Mouse (Mus musculus): ENCODE results near the gene Negr1. TPM values are rescaled to one million over a fixed set of nuclear protein-coding genes. Genes with fewer than 3 reads are reported as not detected.

The Negr1 gene
- polyA plus RNA-seq, 1 experiment from 2014 or later = 79.2 TPM

DNA sequence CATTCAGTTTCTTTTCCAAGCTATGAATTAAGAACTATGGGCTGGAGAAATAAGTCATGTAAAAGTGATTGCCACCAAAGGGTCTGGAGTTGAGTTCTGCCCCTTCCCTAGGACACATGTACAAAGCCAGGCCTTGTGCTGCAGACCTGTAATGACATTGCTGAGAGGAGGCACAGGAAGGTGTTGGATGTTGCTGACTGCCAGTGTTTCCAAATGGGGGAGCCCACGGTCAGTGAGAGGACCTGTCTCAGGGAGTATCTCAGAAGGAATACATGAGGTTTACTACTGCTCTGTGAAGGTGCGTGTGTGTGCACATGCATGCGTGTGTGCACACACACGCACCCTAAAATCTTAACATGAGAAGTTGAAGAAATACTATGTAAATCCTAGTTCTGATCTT lies 393.5 kb downstream of the Negr1 start:
- no peak for ATAC-seq
- Histone ChIP-seq H3K27me3 (ENCODE audit: control insufficient read depth, insufficient read depth, low read depth, low read length) (no peaks in the 10 kb centered on the region), H3K36me3 (ENCODE audit: control insufficient read depth, insufficient read depth, low read length) (no peaks in the 10 kb centered on the region), H3K27ac (ENCODE audit: low read length) (no peak overlapping the region; the same call in 1 of the 2 replicates), H3K4me3 (ENCODE audit: low read depth, low read length) (no peak overlapping the region), H3K9ac (ENCODE audit: low read depth, low read length) (no peak overlapping the region), H3K4me1 (ENCODE audit: control insufficient read depth, insufficient read depth, low read length) (peaks cover 10% of the 10 kb centered on the region), H3K9me3 (replicated peaks; ENCODE audit: control insufficient read depth, low read length, poor library complexity, severe bottlenecking) (no peaks in the 10 kb centered on the region), H3K4me2 (ENCODE audit: low read length) (no peak overlapping the region)
- 93% methylated on average over 4 of the region's 4 CpGs for WGBS

DNA sequence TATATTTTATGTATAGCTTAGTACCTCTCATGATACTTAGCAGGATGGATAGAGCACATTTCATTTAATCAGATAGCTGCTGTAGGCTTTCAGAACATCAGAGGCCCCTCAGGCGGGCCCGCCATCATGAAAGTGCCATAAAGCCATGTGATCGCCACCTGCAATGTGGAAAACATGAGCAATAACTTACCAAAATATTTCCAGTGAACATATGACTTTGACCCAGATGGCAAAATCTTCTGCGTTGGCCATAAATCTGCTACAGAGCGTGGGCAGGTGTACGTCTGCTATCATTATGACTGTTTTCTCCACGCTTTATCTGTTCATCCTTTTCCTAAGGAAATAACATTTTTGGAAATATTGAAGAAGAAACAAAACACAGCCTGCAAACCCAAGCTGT lies 397.0 kb downstream of the Negr1 start:
- Histone ChIP-seq H3K4me3 (ENCODE audit: low read depth, low read length) (no peak overlapping the region), H3K27me3 (ENCODE audit: control insufficient read depth, insufficient read depth, low read depth, low read length) (no peaks in the 10 kb centered on the region), H3K9ac (ENCODE audit: low read depth, low read length) (no peak overlapping the region), H3K27ac (ENCODE audit: low read length) (no peak overlapping the region), H3K4me1 (ENCODE audit: control insufficient read depth, insufficient read depth, low read length) (peaks cover 10% of the 10 kb centered on the region; the same call in 1 of the 2 replicates), H3K9me3 (replicated peaks; ENCODE audit: control insufficient read depth, low read length, poor library complexity, severe bottlenecking) (no peaks in the 10 kb centered on the region), H3K4me2 (ENCODE audit: low read length) (no peak overlapping the region), H3K36me3 (ENCODE audit: control insufficient read depth, insufficient read depth, low read length) (no peaks in the 10 kb centered on the region)
- no peak for ATAC-seq
- 96% methylated on average over 7 of the region's 7 CpGs for WGBS

DNA sequence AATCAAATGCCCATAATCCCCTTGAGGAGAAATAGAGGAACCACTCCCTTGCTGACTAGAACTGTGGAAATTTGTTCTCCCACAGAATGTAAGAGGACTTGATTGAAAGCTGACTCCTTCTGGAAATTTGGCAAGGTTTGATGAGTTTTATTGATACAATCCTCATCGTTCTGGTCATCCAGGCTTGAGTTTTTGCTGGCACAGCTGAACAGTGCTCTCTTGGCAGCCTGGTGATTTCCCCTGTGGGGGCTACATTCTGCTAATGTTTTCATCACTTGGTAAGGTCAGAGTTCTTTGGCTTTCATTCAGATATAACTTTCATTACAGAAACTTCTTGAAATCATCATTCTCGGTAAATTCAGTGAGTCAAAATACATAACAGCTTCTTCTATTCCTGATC lies 407.2 kb downstream of the Negr1 start:
- H3K27me3 ChIP-seq (ENCODE audit: control insufficient read depth, insufficient read depth, low read depth, low read length) = no peaks in the 10 kb centered on the region
- WGBS = 86% methylated on average over 2 of the region's 2 CpGs

DNA sequence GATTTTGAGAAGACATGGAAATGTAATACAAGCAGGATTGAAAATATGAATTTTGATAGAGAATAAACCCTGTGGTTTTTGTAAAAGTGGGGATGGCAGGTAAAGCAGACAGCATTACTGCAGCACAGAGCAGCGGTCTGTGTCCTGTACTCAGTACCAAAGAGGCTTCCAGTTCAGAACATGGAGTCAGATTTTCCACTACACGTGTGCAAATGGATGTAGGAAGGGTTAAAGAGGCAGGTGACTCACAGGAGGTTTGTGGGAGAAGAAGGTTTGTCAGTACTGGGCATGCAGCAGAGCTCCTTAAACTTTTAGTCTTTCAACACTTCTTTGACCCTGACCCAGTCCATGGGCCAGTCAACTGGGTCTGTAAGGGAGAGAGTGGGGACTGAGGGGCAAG lies 409.5 kb downstream of the Negr1 start:
- ATAC-seq = no peak
- Histone ChIP-seq H3K27me3 (ENCODE audit: control insufficient read depth, insufficient read depth, low read depth, low read length) (no peaks in the 10 kb centered on the region), H3K9me3 (replicated peaks; ENCODE audit: control insufficient read depth, low read length, poor library complexity, severe bottlenecking) (no peaks in the 10 kb centered on the region), H3K9ac (ENCODE audit: low read depth, low read length) (no peak overlapping the region), H3K36me3 (ENCODE audit: control insufficient read depth, insufficient read depth, low read length) (no peaks in the 10 kb centered on the region), H3K4me2 (ENCODE audit: low read length) (no peak overlapping the region), H3K27ac (ENCODE audit: low read length) (no peak overlapping the region), H3K4me1 (ENCODE audit: control insufficient read depth, insufficient read depth, low read length) (no peaks in the 10 kb centered on the region), H3K4me3 (ENCODE audit: low read depth, low read length) (no peak overlapping the region)
- 77% methylated on average over 2 of the region's 2 CpGs for WGBS

More for the DNA sequence above, 407.2 kb downstream of the Negr1 start:
- ATAC-seq = no peak
- Histone ChIP-seq H3K4me1 (ENCODE audit: control insufficient read depth, insufficient read depth, low read length) (no peaks in the 10 kb centered on the region), H3K4me2 (ENCODE audit: low read length) (no peak overlapping the region), H3K36me3 (ENCODE audit: control insufficient read depth, insufficient read depth, low read length) (no peaks in the 10 kb centered on the region), H3K27ac (ENCODE audit: low read length) (no peak overlapping the region), H3K4me3 (ENCODE audit: low read depth, low read length) (no peak overlapping the region), H3K9me3 (replicated peaks; ENCODE audit: control insufficient read depth, low read length, poor library complexity, severe bottlenecking) (no peaks in the 10 kb centered on the region), H3K9ac (ENCODE audit: low read depth, low read length) (no peak overlapping the region)

DNA sequence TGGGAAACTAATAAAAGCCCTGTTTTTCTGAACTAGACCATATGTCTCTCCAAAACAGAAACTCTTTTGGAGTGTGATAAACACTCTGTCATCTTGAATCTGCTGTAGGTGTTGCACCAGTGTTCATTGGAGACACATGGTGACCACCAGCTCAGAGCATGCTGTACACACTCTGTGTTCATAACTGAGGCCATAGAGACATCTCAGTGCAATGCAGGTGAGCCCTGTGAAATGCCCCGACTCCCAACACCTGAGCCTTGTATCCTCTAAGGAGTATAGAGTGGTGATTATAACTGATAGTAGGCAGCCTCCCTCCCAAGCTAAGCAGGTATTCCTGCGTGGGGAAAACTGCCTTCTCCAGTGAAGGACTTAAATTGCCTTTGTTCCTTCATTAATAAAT lies 415.2 kb downstream of the Negr1 start:
- H3K4me3 ChIP-seq (ENCODE audit: low read depth, low read length) = no peak overlapping the region
- no peak overlapping the region for H3K9ac ChIP-seq (ENCODE audit: low read depth, low read length)
- H3K36me3 ChIP-seq (ENCODE audit: control insufficient read depth, insufficient read depth, low read length) = no peaks in the 10 kb centered on the region
- no peaks in the 10 kb centered on the region for H3K9me3 ChIP-seq (replicated peaks; ENCODE audit: control insufficient read depth, low read length, poor library complexity, severe bottlenecking)
- H3K27me3 ChIP-seq (ENCODE audit: control insufficient read depth, insufficient read depth, low read depth, low read length) = no peaks in the 10 kb centered on the region
- 70% methylated on average over 2 of the region's 2 CpGs for WGBS
- no peak overlapping the region for H3K27ac ChIP-seq (ENCODE audit: low read length)
- H3K4me2 ChIP-seq (ENCODE audit: low read length) = no peak overlapping the region
- ATAC-seq = no peak
- 0 out of 2 replicates have a peak, but pooled peaks cover 5% of the 10 kb centered on the region for H3K4me1 ChIP-seq (ENCODE audit: control insufficient read depth, insufficient read depth, low read length)

DNA sequence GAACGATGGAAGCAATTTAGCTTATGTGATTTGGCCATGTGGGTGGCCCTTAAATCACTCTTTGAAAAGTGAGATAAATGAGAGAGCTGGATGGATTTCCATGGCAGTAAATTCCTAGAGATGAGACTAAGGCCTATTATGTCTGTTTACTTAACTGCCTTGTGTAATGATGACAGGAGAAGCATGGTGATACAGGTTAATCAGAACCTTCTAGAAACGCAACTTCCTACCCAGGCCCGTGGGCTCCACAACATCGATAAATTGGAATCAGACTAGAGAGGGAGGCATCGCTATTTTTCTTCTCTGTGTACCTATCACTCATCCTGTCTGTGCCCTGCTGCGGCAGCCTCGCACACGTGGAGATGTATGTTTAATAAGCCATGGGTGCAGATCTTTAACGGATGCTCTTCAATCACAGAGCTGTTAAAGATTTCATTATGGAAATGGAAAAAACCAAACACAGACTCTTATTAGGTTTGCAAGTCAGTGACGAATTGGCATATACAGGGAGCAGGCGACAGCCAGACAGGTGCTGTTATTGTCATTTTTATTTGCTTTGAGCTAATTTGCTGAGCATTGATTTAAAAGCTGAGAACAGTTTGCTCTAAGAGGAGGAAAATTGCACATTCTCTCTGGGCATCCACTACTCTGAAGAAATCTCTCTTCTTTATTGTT lies 418.6 kb downstream of the Negr1 start:
- ATAC-seq = no peak
- no peak overlapping the region for H3K27ac ChIP-seq (ENCODE audit: low read length)
- WGBS = 69% methylated on average over 11 of the region's 11 CpGs

DNA sequence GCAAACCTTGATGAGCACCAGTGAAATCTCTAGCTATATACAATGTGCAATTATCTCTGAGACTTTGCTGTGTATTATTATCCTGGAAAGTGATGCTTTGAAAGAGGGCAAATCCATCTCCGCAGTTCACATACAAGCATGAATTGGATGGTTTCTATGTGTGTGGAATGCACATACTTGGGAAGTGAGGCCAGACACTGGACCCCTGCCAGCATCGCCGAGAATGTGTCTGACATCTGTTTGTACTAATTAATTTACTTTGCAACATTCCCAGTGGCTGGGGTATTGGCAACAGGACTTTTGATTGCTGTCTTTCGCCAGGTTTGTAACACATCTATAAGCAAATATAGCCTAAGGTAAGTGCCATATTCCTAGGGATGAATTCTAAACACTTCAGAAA lies 420.5 kb downstream of the Negr1 start:
- Histone ChIP-seq H3K9ac (ENCODE audit: low read depth, low read length) (no peak overlapping the region), H3K9me3 (replicated peaks; ENCODE audit: control insufficient read depth, low read length, poor library complexity, severe bottlenecking) (no peaks in the 10 kb centered on the region), H3K4me2 (ENCODE audit: low read length) (no peak overlapping the region), H3K4me1 (ENCODE audit: control insufficient read depth, insufficient read depth, low read length) (0 out of 2 replicates have a peak, but pooled peaks cover 8% of the 10 kb centered on the region), H3K27ac (ENCODE audit: low read length) (no peak overlapping the region), H3K36me3 (ENCODE audit: control insufficient read depth, insufficient read depth, low read length) (no peaks in the 10 kb centered on the region), H3K4me3 (ENCODE audit: low read depth, low read length) (no peak overlapping the region), H3K27me3 (ENCODE audit: control insufficient read depth, insufficient read depth, low read depth, low read length) (no peaks in the 10 kb centered on the region)
- ATAC-seq = no peak
- 33% methylated on average over 4 of the region's 4 CpGs for WGBS

More for the DNA sequence above, 418.6 kb downstream of the Negr1 start:
- Histone ChIP-seq H3K27me3 (ENCODE audit: control insufficient read depth, insufficient read depth, low read depth, low read length) (no peaks in the 10 kb centered on the region), H3K36me3 (ENCODE audit: control insufficient read depth, insufficient read depth, low read length) (no peaks in the 10 kb centered on the region), H3K9me3 (replicated peaks; ENCODE audit: control insufficient read depth, low read length, poor library complexity, severe bottlenecking) (no peaks in the 10 kb centered on the region), H3K9ac (ENCODE audit: low read depth, low read length) (no peak overlapping the region), H3K4me3 (ENCODE audit: low read depth, low read length) (no peak overlapping the region), H3K4me1 (ENCODE audit: control insufficient read depth, insufficient read depth, low read length) (0 out of 2 replicates have a peak, but pooled peaks cover 8% of the 10 kb centered on the region), H3K4me2 (ENCODE audit: low read length) (no peak overlapping the region)

DNA sequence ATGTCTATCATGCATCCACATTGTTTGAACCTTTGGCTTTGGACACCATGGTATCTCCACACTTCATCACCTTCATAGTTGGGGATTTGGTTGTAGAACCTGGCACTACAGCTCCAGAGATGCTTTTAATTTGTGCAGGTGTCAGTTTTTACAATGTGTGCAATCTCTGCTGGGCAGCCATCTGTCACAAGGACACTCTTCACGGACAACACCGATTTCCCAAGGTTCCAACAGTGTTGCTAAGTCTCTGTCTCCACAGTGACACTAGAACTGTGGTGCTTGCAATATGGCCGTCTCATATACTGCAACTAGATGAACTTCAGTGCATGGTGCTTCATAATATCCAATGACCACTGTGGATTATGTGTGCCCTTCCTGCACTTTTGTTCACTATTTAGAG lies 425.5 kb downstream of the Negr1 start:
- H3K4me3 ChIP-seq (ENCODE audit: low read depth, low read length) = no peak overlapping the region
- H3K4me1 ChIP-seq (ENCODE audit: control insufficient read depth, insufficient read depth, low read length) = 0 out of 2 replicates have a peak, but pooled peaks cover 1% of the 10 kb centered on the region
- no peaks in the 10 kb centered on the region for H3K9me3 ChIP-seq (replicated peaks; ENCODE audit: control insufficient read depth, low read length, poor library complexity, severe bottlenecking)
- no peak overlapping the region for H3K9ac ChIP-seq (ENCODE audit: low read depth, low read length)
- no peaks in the 10 kb centered on the region for H3K27me3 ChIP-seq (ENCODE audit: control insufficient read depth, insufficient read depth, low read depth, low read length)
- H3K27ac ChIP-seq (ENCODE audit: low read length) = no peak overlapping the region
- no peak overlapping the region for H3K4me2 ChIP-seq (ENCODE audit: low read length)
- 89% methylated on average over 3 of the region's 3 CpGs for WGBS
- ATAC-seq = no peak
- H3K36me3 ChIP-seq (ENCODE audit: control insufficient read depth, insufficient read depth, low read length) = no peaks in the 10 kb centered on the region

DNA sequence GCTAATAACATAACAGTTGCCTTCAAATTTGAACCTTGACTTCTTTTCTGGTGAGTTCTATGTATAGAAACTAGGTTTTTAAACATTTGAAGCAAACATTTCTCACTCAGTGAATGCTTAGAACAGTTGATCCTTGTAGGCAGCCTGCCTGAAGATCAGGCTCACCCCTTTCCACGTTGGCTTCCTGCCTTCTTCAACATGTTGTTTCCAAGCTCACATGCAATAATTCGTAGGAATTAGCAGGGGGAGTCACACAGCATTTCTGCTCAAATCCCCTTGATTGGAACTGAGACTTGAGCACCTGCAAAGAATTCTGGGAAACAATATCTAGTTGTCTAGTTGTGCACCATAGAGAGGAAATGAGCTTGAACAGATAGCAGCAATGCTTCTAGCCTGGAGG lies 430.6 kb downstream of the Negr1 start:
- Histone ChIP-seq H3K9me3 (replicated peaks; ENCODE audit: control insufficient read depth, low read length, poor library complexity, severe bottlenecking) (no peaks in the 10 kb centered on the region), H3K27me3 (ENCODE audit: control insufficient read depth, insufficient read depth, low read depth, low read length) (no peaks in the 10 kb centered on the region), H3K9ac (ENCODE audit: low read depth, low read length) (no peak overlapping the region), H3K4me1 (ENCODE audit: control insufficient read depth, insufficient read depth, low read length) (no peaks in the 10 kb centered on the region), H3K4me2 (ENCODE audit: low read length) (no peak overlapping the region), H3K36me3 (ENCODE audit: control insufficient read depth, insufficient read depth, low read length) (no peaks in the 10 kb centered on the region), H3K4me3 (ENCODE audit: low read depth, low read length) (no peak overlapping the region), H3K27ac (ENCODE audit: low read length) (no peak overlapping the region)
- 60% methylated on average over 2 of the region's 2 CpGs for WGBS
- ATAC-seq = no peak
